Mouse (Mus musculus) MEL (cell line): ENCODE measurements around the gene Ubiad1.

Source experiments
- CTCF ChIP-seq, 3 experiments: IDR thresholded peaks in 2 of 3; conservative IDR thresholded peaks in 1 of 3; 2 replicates each; pipeline ENCODE4 v1.5.1; 2011 to 2012; ENCODE audit warnings: low read length in 3 of 3, low read depth in 2 of 3, mild to moderate bottlenecking in 2 of 3, improper control_type of control experiment in 1 of 3, inconsistent platforms in 1 of 3, mixed read lengths in 1 of 3, moderate library complexity in 1 of 3; ENCODE audit not compliant: control insufficient read depth in 1 of 3, insufficient read depth in 1 of 3, poor library complexity in 1 of 3, severe bottlenecking in 1 of 3
- MAFK ChIP-seq: IDR thresholded peaks from 2 replicates; pipeline ENCODE4 v1.6.1; 2011; ENCODE audit warnings: low read depth, mild to moderate bottlenecking, low read length, improper control_type of control experiment, borderline replicate concordance
- SIN3A ChIP-seq: IDR thresholded peaks from 2 replicates; pipeline ENCODE4 v1.6.1; 2012; ENCODE audit warnings: low read length, improper control_type of control experiment, inconsistent platforms
- ZMIZ1 ChIP-seq: IDR thresholded peaks from 2 replicates; pipeline ENCODE4 v1.6.1; 2012; ENCODE audit warnings: low read depth, mild to moderate bottlenecking, inconsistent platforms, low read length, improper control_type of control experiment, moderate library complexity

GRCm38 (mm10) chr4:148484511-148484910 is 39.9 kb upstream of the Ubiad1 start:
- no peak for TF ChIP-seq SIN3A
- TF ChIP-seq CTCF (IDR thresholded peaks at IDR 0.05 in 2 of 3, conservative IDR thresholded peaks at IDR 0.05 in 1 of 3; ENCODE audit: control insufficient read depth in 1 of 3, insufficient read depth in 1 of 3, low read depth in 2 of 3, low read length in 3 of 3, poor library complexity in 1 of 3, severe bottlenecking in 1 of 3): no peak
- TF ChIP-seq ZMIZ1: no peak
- TF ChIP-seq MAFK: no peak
